Mouse (Mus musculus) ES-Bruce4 (cell line): ENCODE data around the gene Rhou. TPM values are rescaled to one million over a fixed set of nuclear protein-coding genes. Genes with fewer than 3 reads are reported as not detected.

Source experiments
- H3K27ac ChIP-seq: 2 replicates; pipeline ENCODE4 v1.5.1; 2012; ENCODE audit warnings: low read length, inconsistent platforms; ENCODE audit not compliant: insufficient read depth
- H3K27me3 ChIP-seq: 2 replicates; pipeline ENCODE4 v1.6.1; 2012; ENCODE audit warnings: mild to moderate bottlenecking, low read length, inconsistent platforms; ENCODE audit not compliant: control insufficient read depth, poor library complexity, insufficient read depth, severe bottlenecking
- H3K36me3 ChIP-seq: 2 replicates; pipeline ENCODE4 v1.6.1; 2012; ENCODE audit warnings: inconsistent platforms, mild to moderate bottlenecking, low read length, moderate library complexity; ENCODE audit not compliant: control insufficient read depth, poor library complexity, insufficient read depth, severe bottlenecking
- H3K4me1 ChIP-seq: one replicate; pipeline ENCODE4 v1.8.1; 2011; ENCODE audit warnings: low read length; ENCODE audit not compliant: control insufficient read depth, insufficient read depth
- H3K4me3 ChIP-seq: 2 replicates; pipeline ENCODE4 v1.5.1; 2011; ENCODE audit warnings: low read depth, mild to moderate bottlenecking, low read length
- H3K9ac ChIP-seq: 2 replicates; pipeline ENCODE4 v1.6.1; 2012; ENCODE audit warnings: low read depth, mild to moderate bottlenecking, inconsistent platforms; ENCODE audit not compliant: poor library complexity, severe bottlenecking
- H3K9me3 ChIP-seq: replicated peaks from 2 replicates; pipeline ENCODE4 v1.6.1; 2012; ENCODE audit warnings: mild to moderate bottlenecking, low read length, inconsistent platforms; ENCODE audit not compliant: control insufficient read depth, poor library complexity, insufficient read depth, severe bottlenecking
- CTCF ChIP-seq: IDR thresholded peaks from one replicate; pipeline ENCODE4 v1.8.1; 2011; ENCODE audit warnings: low read depth, low read length
- EP300 ChIP-seq: IDR thresholded peaks from 2 replicates; pipeline ENCODE4 v1.6.1; 2011; ENCODE audit warnings: low read depth, low read length; ENCODE audit not compliant: insufficient read depth
- POLR2A ChIP-seq: IDR thresholded peaks from one replicate; pipeline ENCODE4 v1.8.1; 2011; ENCODE audit warnings: low read length; ENCODE audit not compliant: insufficient read depth
- polyA plus RNA-seq: library from polyadenylated mRNA; stranded (reverse); fragments of >200 nt; gene quantifications from 2 replicates; pipeline ENCODE4 v1.2.4, GENCODE M21; 2011; ENCODE audit warnings: low read depth; ENCODE audit not compliant: missing spikeins, insufficient read depth, insufficient read length

Rhou gene
- polyA plus RNA-seq, 1 experiment = 60.7 TPM

DNA sequence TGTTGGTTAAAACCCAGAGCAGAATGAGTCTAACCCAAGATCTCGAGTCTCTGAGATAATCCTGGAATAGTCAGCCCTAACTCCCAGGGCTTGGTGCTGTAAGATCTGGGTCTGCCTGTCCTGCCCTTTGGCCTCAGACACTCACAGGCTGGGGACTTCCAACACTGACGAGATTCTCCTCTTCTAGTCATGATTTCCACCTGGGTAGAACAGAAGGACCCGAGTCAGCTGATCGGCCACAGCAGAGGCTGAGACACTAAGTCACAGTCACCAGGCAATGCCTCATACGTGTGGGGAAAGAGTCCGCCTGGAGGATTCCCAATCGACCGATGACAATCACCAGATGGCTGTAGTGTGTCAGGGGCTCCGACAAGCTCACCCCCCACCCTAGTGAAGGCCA lies 42.4 kb downstream of the Rhou start:
- Histone ChIP-seq H3K4me1 (no peaks in the 10 kb centered on the region), H3K27me3 (no peaks in the 10 kb centered on the region), H3K27ac (no peak overlapping the region), H3K9me3 (no peaks in the 10 kb centered on the region), H3K36me3 (no peaks in the 10 kb centered on the region), H3K4me3 (no peak overlapping the region), H3K9ac (no peak overlapping the region)
- TF ChIP-seq CTCF (no peak), POLR2A (no peak), EP300 (no peak)

DNA sequence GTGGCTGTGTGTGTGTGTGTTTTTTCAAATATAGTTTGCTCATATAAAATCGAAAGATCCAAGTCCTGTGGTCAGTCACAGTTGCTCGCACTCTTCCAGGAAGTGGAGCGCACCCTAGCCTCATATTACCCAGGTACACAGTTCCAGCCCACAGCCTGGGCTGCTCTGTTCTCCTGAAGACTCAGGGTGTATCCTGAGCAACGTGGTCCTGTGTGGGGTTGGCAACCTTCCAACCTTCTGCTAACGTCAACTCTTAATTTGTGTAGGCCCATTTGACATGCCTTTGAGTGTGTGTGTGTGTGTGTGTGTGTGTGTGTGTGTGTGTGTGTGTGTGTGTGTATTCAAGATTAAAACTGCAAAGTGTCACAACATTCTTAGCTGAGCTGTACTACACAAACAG lies 43.6 kb downstream of the Rhou start:
- TF ChIP-seq CTCF (no peak), POLR2A (no peak), EP300 (no peak)
- Histone ChIP-seq H3K9me3 (no peaks in the 10 kb centered on the region), H3K4me3 (no peak overlapping the region), H3K36me3 (no peaks in the 10 kb centered on the region), H3K4me1 (no peaks in the 10 kb centered on the region), H3K27me3 (no peaks in the 10 kb centered on the region), H3K9ac (no peak overlapping the region), H3K27ac (no peak overlapping the region)

DNA sequence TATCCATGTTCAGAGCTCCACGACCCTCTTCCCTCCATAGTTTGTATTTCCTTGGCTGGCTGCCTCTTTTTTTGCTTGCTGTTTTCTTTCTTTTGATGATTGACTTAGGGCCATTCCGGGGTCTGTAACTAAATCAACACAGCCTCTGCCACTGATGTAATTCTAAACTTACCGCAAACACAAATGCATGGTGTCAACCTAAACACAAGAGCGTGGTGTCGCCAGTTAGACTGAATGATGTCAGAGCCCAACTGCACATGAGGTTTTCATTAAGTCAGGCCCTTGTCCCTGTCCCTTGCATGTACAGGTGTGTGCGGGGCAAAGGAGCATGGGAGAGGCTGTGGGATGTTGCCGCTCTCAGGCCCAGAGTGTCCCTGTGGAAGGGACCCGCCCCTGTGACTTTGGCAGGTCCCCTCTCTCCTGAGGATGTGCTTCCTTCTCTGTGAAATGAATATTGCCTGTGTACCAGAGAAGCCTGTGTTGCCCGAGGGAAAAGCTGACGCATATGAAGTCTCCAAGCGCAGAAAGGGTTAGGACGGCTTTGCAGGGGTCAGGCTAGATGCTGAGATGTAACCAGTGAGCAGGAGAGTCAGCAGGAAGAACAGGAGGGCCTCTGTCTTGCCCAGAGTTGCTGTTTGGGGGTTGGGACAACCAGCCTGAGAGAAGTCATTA lies 46.8 kb downstream of the Rhou start:
- H3K27me3 ChIP-seq = no peaks in the 10 kb centered on the region
- no peak for TF ChIP-seq CTCF
- TF ChIP-seq POLR2A = no peak
- no peak for TF ChIP-seq EP300
- H3K27ac ChIP-seq = no peak overlapping the region
- H3K4me3 ChIP-seq = no peak overlapping the region
- no peaks in the 10 kb centered on the region for H3K36me3 ChIP-seq
- no peaks in the 10 kb centered on the region for H3K4me1 ChIP-seq
- no peak overlapping the region for H3K9ac ChIP-seq
- no peaks in the 10 kb centered on the region for H3K9me3 ChIP-seq

DNA sequence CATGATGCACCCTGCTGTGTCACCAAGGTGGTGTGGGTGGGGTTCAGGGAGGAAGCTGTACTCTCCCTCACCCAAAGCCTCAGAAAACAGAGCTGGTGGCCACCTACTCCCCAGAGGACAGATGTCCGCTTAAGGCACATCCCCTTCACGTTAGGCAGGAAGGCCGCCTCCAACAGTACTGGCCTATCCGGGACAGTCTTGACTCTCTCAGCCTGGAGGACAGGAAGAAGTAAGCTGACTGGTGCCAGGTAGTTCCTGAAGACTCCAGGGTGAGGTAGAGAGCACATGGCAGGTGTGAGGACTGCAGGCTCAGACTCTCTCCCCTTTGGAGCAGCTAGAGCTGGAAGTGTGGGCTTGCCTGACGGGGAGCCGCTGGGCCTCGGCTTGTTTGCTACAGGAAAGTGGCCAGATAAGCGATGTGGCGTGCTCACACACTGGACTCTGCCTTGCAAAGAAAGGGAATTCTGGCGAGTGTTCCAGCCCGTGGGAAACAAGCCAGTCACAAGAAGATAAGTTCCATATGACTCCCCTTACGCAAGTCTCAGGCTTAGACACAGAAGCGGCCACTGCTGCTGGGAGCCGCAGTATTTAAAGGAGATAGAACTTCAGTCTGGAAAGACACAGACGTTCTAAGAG lies 48.3 kb downstream of the Rhou start:
- no peaks in the 10 kb centered on the region for H3K36me3 ChIP-seq
- TF ChIP-seq EP300 (no peak), CTCF (no peak), POLR2A (no peak)
- no peak overlapping the region for H3K27ac ChIP-seq
- no peak overlapping the region for H3K4me3 ChIP-seq
- no peaks in the 10 kb centered on the region for H3K9me3 ChIP-seq
- no peaks in the 10 kb centered on the region for H3K27me3 ChIP-seq
- no peak overlapping the region for H3K9ac ChIP-seq
- H3K4me1 ChIP-seq = no peaks in the 10 kb centered on the region

DNA sequence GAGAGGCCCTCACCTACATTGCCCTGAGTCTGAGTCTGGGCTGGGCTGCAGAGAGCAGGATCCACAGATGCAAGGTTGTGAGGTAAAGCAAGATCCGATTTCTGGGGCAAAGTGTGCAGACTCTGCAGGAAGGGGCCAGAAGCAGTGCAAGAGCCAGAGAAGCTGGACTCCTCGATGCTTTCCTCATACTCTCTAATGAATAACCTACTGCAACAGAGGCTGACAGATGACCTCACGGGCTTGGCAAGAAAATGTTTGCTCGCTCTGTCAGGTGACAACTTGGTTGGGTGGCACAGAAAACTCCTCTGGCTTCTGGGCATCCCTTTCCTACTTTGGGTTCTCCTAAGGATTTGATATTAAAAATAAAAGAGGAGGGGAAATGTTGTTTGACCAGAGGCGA lies 51.6 kb downstream of the Rhou start:
- Histone ChIP-seq H3K27ac (no peak overlapping the region), H3K9ac (no peak overlapping the region), H3K9me3 (no peaks in the 10 kb centered on the region), H3K4me3 (no peak overlapping the region), H3K4me1 (no peaks in the 10 kb centered on the region), H3K36me3 (no peaks in the 10 kb centered on the region), H3K27me3 (no peaks in the 10 kb centered on the region)
- no peak for TF ChIP-seq POLR2A
- no peak for TF ChIP-seq EP300
- no peak for TF ChIP-seq CTCF

DNA sequence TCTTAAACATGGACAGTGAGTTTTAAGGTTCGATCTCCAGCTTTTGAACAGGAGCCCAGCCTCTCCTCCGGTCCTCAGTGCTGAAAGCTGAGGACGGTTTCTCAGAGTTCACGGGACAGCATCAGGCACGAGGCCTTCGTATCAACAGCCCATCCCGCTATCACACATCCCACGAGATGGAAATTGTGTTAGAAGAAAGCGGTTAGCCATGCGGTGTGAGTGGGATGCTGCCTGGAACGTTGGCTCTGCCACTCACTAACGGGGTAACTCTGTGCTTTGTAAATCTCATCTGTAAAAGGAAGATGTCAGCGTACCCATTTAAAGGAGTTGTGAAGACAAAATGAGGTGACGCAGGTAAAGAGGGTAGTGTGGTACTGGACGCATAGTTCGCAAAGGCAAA lies 53.4 kb downstream of the Rhou start:
- no peaks in the 10 kb centered on the region for H3K36me3 ChIP-seq
- TF ChIP-seq CTCF (no peak), EP300 (no peak), POLR2A (no peak)
- no peaks in the 10 kb centered on the region for H3K27me3 ChIP-seq
- no peak overlapping the region for H3K4me3 ChIP-seq
- no peaks in the 10 kb centered on the region for H3K9me3 ChIP-seq
- no peak overlapping the region for H3K27ac ChIP-seq
- no peak overlapping the region for H3K9ac ChIP-seq
- H3K4me1 ChIP-seq = no peaks in the 10 kb centered on the region
